Mouse (Mus musculus) cerebellum, postnatal 25 days (tissue): ENCODE results near the gene Parp3.
"Not testable (repeated sequence)": the region's sequence is repeated elsewhere in the genome, so short reads cannot be mapped to it uniquely, and the experiment has no call there.

Experiments used
- DNase-seq, 2 experiments: peaks; one replicate each; pipeline ENCODE4 v3.0.0; 2021; ENCODE audit warnings: mixed read lengths in 2 of 2

The Parp3 gene

GRCm38 (mm10) chr9:106476924-106477484, at the start of gene Parp3:
Gene Parp3, minus strand, starts transcription at chr9:106476949.
- peak; percentile 98 to 99 for DNase-seq

GRCm38 (mm10) chr9:106519909-106520308, 43.2 kb upstream of the Parp3 start:
- DNase-seq, result no peak

- DNase-seq, result no peak
These were observed 42.7 kb upstream of the Parp3 start for GRCm38 (mm10) chr9:106519433-106519832.

GRCm38 (mm10) chr9:106514273-106514672, 37.5 kb upstream of the Parp3 start, which contains the start of gene Iqcf5:
Gene Iqcf5, plus strand, starts transcription at chr9:106514573.
- DNase-seq, result no peak

DNA sequence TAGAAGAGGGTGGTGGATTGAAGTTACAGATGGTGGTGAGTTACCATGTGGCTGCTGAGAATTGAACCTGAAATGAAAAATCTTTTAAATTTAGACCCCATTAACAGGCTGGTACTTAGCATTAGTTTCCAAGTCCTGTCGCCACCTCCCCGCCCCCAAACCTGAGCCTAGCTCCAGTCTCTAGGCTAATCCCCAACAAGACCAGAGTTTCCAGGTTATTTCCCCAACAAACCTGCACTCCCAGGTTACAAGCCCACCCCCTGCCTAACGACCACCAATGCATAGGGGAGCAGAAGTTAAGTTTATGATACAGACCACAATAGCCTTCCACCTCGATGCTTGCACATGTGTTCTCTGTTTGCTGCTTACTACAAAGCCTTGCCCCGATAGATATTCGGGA, 36.8 kb upstream of the Parp3 start:
- no peak for DNase-seq

DNA sequence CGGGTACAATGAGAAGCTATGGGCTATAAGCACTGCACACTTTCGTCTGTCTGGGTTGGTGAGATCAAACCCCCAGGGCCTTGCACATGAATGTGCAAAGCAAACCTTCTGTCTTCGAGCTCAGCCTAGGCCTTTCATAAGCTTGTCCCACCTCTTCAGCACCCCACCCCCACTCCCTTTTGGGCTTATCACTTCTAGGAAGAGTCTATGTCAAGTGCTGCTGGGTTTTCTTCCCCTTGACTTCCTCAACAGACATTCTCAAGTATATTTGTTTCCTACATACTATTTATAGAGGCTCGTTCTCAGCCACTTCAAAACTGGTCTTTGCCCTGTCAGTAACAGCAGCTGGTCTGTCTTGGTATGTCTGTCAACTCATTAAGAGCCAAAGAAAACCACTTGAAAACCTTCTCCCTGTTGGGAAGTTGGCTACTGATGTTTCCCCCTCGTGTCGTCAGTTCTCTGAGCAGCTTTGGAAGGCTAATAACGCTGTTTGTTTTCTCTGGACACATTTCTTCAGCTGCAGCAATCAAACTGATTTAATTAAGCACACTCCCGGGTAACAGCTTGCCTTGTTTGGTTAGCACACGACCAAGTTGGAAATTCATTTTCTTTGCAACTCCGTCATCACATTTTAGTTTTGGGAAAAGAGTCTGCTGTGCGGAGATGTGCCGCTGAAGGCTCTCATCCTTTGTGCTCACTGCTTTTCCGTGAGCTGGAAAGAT, 36.1 kb upstream of the Parp3 start:
- no peak for DNase-seq

DNA sequence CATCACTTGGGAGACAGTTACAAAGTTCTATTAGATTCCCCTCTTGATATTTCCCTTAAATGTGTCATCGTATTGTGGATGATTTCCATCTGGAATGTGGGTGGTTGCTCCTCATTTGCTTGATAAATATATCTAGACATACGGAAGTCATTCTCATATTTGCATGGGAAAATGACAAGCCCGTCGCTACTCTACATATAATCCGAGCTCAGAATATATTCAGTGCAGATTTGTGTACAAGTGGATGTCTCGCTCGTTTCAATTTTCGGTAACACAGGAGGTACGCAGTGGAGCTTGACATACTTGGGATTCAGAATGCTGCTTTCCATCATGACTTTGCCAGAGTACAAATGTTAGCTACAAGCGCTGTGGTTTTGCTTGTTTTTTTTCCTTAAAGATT, 32.6 kb upstream of the Parp3 start:
- DNase-seq, result no peak

- no peak for DNase-seq
These were observed 27.5 kb upstream of the Parp3 start for GRCm38 (mm10) chr9:106504246-106504645.

- DNase-seq, result no peak
These were observed 25.1 kb upstream of the Parp3 start for GRCm38 (mm10) chr9:106501846-106502245.

GRCm38 (mm10) chr9:106499667-106500066, 22.9 kb upstream of the Parp3 start, which contains the start of gene Iqcf1:
Gene Iqcf1, plus strand, starts transcription at chr9:106499967.
- no peak for DNase-seq

DNA sequence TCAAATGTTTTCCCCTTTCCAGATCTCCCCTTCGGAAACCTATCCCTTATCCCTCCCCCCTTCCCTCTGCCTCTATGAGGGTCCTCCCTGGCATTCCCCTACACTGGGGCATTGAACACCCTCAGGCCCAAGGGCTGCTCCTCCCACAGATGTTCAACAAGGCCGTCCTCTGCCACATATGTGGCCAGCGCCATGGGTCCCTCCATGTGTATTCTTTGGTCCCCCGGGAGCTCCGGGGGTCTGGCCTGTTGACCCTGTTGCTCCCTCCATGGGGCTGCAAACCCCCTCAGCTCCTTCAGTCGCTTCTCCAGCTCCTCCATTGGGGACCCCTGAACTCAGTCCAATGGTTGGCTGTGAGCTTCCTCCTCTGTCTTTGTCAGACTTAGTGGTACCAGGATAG, 10.9 kb upstream of the Parp3 start:
- not testable (repeated sequence) for DNase-seq

- no peak for DNase-seq
These were observed 8.3 kb upstream of the Parp3 start for GRCm38 (mm10) chr9:106485076-106485475.

DNA sequence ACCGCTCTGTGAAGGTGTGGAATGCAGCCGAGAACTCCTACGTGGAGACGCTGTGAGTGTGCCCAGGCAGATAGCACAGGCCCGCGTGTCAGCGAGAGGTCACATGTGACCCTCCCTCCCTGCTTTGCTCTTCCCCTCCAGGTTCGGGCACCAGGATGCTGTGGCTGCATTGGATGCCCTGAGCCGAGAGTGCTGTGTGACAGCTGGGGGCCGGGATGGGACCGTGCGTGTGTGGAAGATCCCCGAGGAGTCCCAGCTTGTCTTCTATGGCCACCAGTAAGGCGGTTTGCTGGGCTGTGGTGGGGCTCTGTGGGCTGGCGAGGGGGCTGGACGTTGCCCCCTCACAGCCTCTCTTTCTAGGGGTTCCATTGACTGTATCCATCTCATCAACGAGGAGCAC, 6.9 kb upstream of the Parp3 start:
- no peak for DNase-seq

- DNase-seq, result no peak
These were observed 6.4 kb upstream of the Parp3 start for GRCm38 (mm10) chr9:106483136-106483535.

DNA sequence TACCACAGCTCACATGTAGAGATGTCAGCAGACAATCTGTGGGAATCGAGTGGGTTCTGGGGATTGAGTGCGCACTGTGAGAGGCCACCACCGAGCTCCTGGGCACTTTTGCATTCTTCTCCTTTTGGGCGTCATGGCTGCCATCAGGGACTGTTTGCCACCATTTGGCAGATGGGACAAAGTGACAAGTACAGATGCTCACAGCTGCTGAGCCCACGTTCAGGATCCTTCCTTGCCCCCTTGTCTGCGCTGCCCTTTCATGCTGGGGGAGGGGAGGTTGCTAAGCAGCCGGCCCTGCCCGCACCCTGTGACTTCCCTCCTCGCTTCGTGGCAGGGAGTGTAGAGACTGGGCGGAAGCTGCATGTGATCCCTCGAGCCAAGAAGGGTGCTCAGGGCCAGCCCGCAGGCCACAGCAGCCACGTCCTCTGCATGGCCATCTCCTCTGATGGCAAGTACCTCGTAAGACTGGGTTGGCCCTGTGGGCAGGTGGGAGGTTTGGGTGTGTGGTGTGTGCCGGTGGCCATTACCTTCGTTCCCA, 5.9 kb upstream of the Parp3 start:
- DNase-seq, result no peak

GRCm38 (mm10) chr9:106481676-106482075, 4.9 kb upstream of the Parp3 start:
- DNase-seq, result no peak

GRCm38 (mm10) chr9:106481075-106481474, 4.3 kb upstream of the Parp3 start:
- DNase-seq, result no peak

- DNase-seq, result no peak
These were observed 3.8 kb upstream of the Parp3 start for GRCm38 (mm10) chr9:106480541-106480940.

- DNase-seq, result no peak
These were observed 1.4 kb upstream of the Parp3 start for GRCm38 (mm10) chr9:106478101-106478500.

DNA sequence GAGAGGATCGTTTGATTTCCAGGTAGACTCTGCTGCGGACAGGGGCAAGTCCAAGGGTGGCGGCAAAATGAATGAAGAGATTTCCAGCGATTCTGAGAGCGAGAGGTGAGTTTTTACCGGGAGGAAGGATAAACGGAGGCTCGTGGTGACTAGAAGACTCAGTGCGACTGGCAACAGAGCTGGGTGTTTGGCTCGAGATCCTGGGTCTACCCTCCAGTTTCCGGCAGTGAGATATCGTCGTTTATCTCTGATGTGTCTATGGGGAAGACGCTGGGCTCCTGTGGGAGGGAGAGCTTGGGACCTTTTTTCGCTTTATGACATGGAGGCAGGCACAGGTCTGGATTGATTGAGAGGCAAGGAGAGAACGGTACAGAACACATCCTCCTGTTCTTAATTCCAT, 900 bp upstream of the Parp3 start:
- DNase-seq, result peak in 1 of 2 experiments; percentile 14

GRCm38 (mm10) chr9:106476002-106476923, 486 bp downstream of the Parp3 start:
- DNase-seq, result no peak

GRCm38 (mm10) chr9:106475663-106476001, 1.1 kb downstream of the Parp3 start, which contains the start of gene Rrp9:
Gene Rrp9, plus strand, starts transcription at chr9:106475963.
- peak in 1 of 2 experiments; percentile 35 for DNase-seq

- peak; percentile 16 to 50 for DNase-seq
These were observed 1.7 kb downstream of the Parp3 start for GRCm38 (mm10) chr9:106475046-106475445.
